Mouse (Mus musculus) heart, embryonic 11.5 days (tissue): ENCODE data around the gene Pdzd2. TPM values are rescaled to one million over a fixed set of nuclear protein-coding genes. Genes with fewer than 3 reads are reported as not detected.

ENCODE experiments used
- ATAC-seq: fragments of 200-750 bp; cut with Nextera tagmentation; replicated peaks from 2 replicates; pipeline ENCODE4 v1.8.0; 2017; ENCODE audit warnings: moderate library complexity; ENCODE audit not compliant: insufficient number of reproducible peaks, low FRiP score, low TSS enrichment
- H3K27ac ChIP-seq: fragments of 300-500 bp; sonication (generic); 2 replicates; pipeline ENCODE4 v1.5.1; 2014; ENCODE audit warnings: mild to moderate bottlenecking, low read depth, low read length
- H3K27me3 ChIP-seq: fragments of 300-500 bp; sonication (generic); 2 replicates; pipeline ENCODE4 v1.6.1; 2014; ENCODE audit warnings: mild to moderate bottlenecking, low read length, mixed read lengths; ENCODE audit not compliant: control insufficient read depth, insufficient read depth
- H3K36me3 ChIP-seq: fragments of 300-500 bp; sonication (generic); 2 replicates; pipeline ENCODE4 v1.6.1; 2014; ENCODE audit warnings: mild to moderate bottlenecking, low read length, moderate library complexity, mixed read lengths; ENCODE audit not compliant: control insufficient read depth, insufficient read depth
- H3K4me1 ChIP-seq: fragments of 300-500 bp; sonication (generic); 2 replicates; pipeline ENCODE4 v1.6.1; 2014; ENCODE audit warnings: low read length; ENCODE audit not compliant: control insufficient read depth, insufficient read depth
- H3K4me2 ChIP-seq: fragments of 300-500 bp; sonication (generic); 2 replicates; pipeline ENCODE4 v1.6.1; 2014; ENCODE audit warnings: mild to moderate bottlenecking, moderate library complexity
- H3K4me3 ChIP-seq: fragments of 300-500 bp; sonication (generic); 2 replicates; pipeline ENCODE4 v1.5.1; 2014; ENCODE audit warnings: low read depth, low read length
- H3K9ac ChIP-seq: fragments of 300-500 bp; sonication (generic); 2 replicates; pipeline ENCODE4 v1.6.1; 2014; ENCODE audit warnings: mild to moderate bottlenecking, low read depth, low read length, moderate library complexity
- H3K9me3 ChIP-seq: fragments of 300-500 bp; sonication (generic); replicated peaks from 2 replicates; pipeline ENCODE4 v1.6.1; 2016; ENCODE audit warnings: low read length; ENCODE audit not compliant: control insufficient read depth
- WGBS: fragments of 180-500 bp; shearing (Covaris S2); extraction: QIAGEN DNeasy Blood & Tissue Kit; methylation state at CpG from one replicate; pipeline ENCODE4 v1.1.7; 2014; ENCODE audit not compliant: insufficient replicate concordance; 5-methylcytosine and 5-hydroxymethylcytosine counted together
- polyA plus RNA-seq: library from polyadenylated mRNA; unstranded; fragments of >200 nt; fragmentation: Nextera tagmentation; extraction: Ambion mirVana; gene quantifications from 2 replicates; pipeline ENCODE4 v1.2.1, GENCODE M21; 2014

Pdzd2 gene
- polyA plus RNA-seq, 1 experiment from 2014 or later, result 12.5 TPM

GRCm38 (mm10) chr15:12634921-12635320, 104.8 kb downstream of the Pdzd2 start:
- 91% methylated on average over 8 of the region's 8 CpGs for WGBS

GRCm38 (mm10) chr15:12629164-12629563, 110.6 kb downstream of the Pdzd2 start:
- ATAC-seq, result no peak
- H3K27me3 ChIP-seq, result no peaks in the 10 kb centered on the region
- no peak overlapping the region for H3K4me3 ChIP-seq
- peaks cover 15% of the 10 kb centered on the region; the same call in 1 of the 2 replicates for H3K4me1 ChIP-seq
- 80% methylated on average over 7 of the region's 7 CpGs for WGBS
- H3K36me3 ChIP-seq, result no peaks in the 10 kb centered on the region
- H3K9ac ChIP-seq, result no peak overlapping the region
- no peak overlapping the region for H3K27ac ChIP-seq
- no peaks in the 10 kb centered on the region for H3K9me3 ChIP-seq
- no peak overlapping the region for H3K4me2 ChIP-seq

More at GRCm38 (mm10) chr15:12634921-12635320, 104.8 kb downstream of the Pdzd2 start:
- Histone ChIP-seq H3K36me3 (no peaks in the 10 kb centered on the region), H3K4me1 (peaks cover 23% of the 10 kb centered on the region), H3K27ac (no peak overlapping the region), H3K9ac (no peak overlapping the region), H3K4me3 (no peak overlapping the region), H3K9me3 (no peaks in the 10 kb centered on the region), H3K27me3 (no peaks in the 10 kb centered on the region), H3K4me2 (no peak overlapping the region)
- no peak for ATAC-seq

GRCm38 (mm10) chr15:12628451-12628850, 111.3 kb downstream of the Pdzd2 start:
- no peak overlapping the region for H3K4me2 ChIP-seq
- H3K36me3 ChIP-seq, result no peaks in the 10 kb centered on the region
- H3K4me3 ChIP-seq, result no peak overlapping the region
- H3K27ac ChIP-seq, result no peak overlapping the region
- 89% methylated on average over 7 of the region's 7 CpGs for WGBS
- H3K9me3 ChIP-seq, result no peaks in the 10 kb centered on the region; the same call in 1 of the 2 replicates
- no peak overlapping the region for H3K9ac ChIP-seq
- ATAC-seq, result no peak
- H3K27me3 ChIP-seq, result no peaks in the 10 kb centered on the region
- peaks cover 15% of the 10 kb centered on the region; the same call in 1 of the 2 replicates for H3K4me1 ChIP-seq

GRCm38 (mm10) chr15:12626930-12627329, 112.8 kb downstream of the Pdzd2 start:
- H3K4me1 ChIP-seq, result peaks cover 7% of the 10 kb centered on the region; the same call in 1 of the 2 replicates
- no peaks in the 10 kb centered on the region for H3K36me3 ChIP-seq
- no peaks in the 10 kb centered on the region for H3K27me3 ChIP-seq
- H3K27ac ChIP-seq, result no peak overlapping the region
- H3K4me2 ChIP-seq, result no peak overlapping the region
- H3K9ac ChIP-seq, result no peak overlapping the region
- H3K9me3 ChIP-seq, result no peaks in the 10 kb centered on the region; the same call in 1 of the 2 replicates
- 89% methylated on average over 9 of the region's 9 CpGs for WGBS
- H3K4me3 ChIP-seq, result no peak overlapping the region
- no peak for ATAC-seq

GRCm38 (mm10) chr15:12626166-12626565, 113.6 kb downstream of the Pdzd2 start:
- Histone ChIP-seq H3K27me3 (no peaks in the 10 kb centered on the region), H3K4me1 (peaks cover 5% of the 10 kb centered on the region; the same call in 1 of the 2 replicates), H3K27ac (no peak overlapping the region), H3K4me3 (no peak overlapping the region), H3K4me2 (no peak overlapping the region), H3K9me3 (no peaks in the 10 kb centered on the region; the same call in 1 of the 2 replicates), H3K36me3 (no peaks in the 10 kb centered on the region), H3K9ac (no peak overlapping the region)
- WGBS, result 68% methylated on average over 8 of the region's 8 CpGs
- no peak for ATAC-seq

GRCm38 (mm10) chr15:12625524-12625923, 114.2 kb downstream of the Pdzd2 start:
- no peak for ATAC-seq
- WGBS, result 62% methylated on average over 6 of the region's 6 CpGs
- H3K36me3 ChIP-seq, result no peaks in the 10 kb centered on the region

GRCm38 (mm10) chr15:12623521-12623920, 116.2 kb downstream of the Pdzd2 start:
- no peak for ATAC-seq

More at GRCm38 (mm10) chr15:12625524-12625923, 114.2 kb downstream of the Pdzd2 start:
- Histone ChIP-seq H3K27me3 (no peaks in the 10 kb centered on the region), H3K9me3 (no peaks in the 10 kb centered on the region; the same call in 1 of the 2 replicates), H3K4me3 (no peak overlapping the region), H3K4me1 (0 out of 2 replicates have a peak, but pooled peaks cover 2% of the 10 kb centered on the region), H3K4me2 (no peak overlapping the region), H3K27ac (no peak overlapping the region), H3K9ac (no peak overlapping the region)

GRCm38 (mm10) chr15:12622701-12623100, 117.0 kb downstream of the Pdzd2 start:
- H3K4me1 ChIP-seq, result no peaks in the 10 kb centered on the region
- H3K4me2 ChIP-seq, result no peak overlapping the region
- H3K4me3 ChIP-seq, result no peak overlapping the region
- no peaks in the 10 kb centered on the region for H3K36me3 ChIP-seq
- no peak overlapping the region for H3K9ac ChIP-seq
- H3K27me3 ChIP-seq, result no peaks in the 10 kb centered on the region
- H3K9me3 ChIP-seq, result no peaks in the 10 kb centered on the region; the same call in 1 of the 2 replicates
- no peak overlapping the region for H3K27ac ChIP-seq
- 86% methylated on average over 5 of the region's 5 CpGs for WGBS
- ATAC-seq, result no peak

More at GRCm38 (mm10) chr15:12623521-12623920, 116.2 kb downstream of the Pdzd2 start:
- no peaks in the 10 kb centered on the region for H3K36me3 ChIP-seq
- WGBS, result 90% methylated on average over 4 of the region's 4 CpGs
- no peaks in the 10 kb centered on the region for H3K27me3 ChIP-seq
- no peak overlapping the region for H3K4me2 ChIP-seq
- no peak overlapping the region for H3K27ac ChIP-seq
- H3K9me3 ChIP-seq, result no peaks in the 10 kb centered on the region; the same call in 1 of the 2 replicates
- H3K9ac ChIP-seq, result no peak overlapping the region
- H3K4me1 ChIP-seq, result no peaks in the 10 kb centered on the region
- H3K4me3 ChIP-seq, result no peak overlapping the region

GRCm38 (mm10) chr15:12622093-12622643, 117.6 kb downstream of the Pdzd2 start:
- 71% methylated on average over 7 of the region's 7 CpGs for WGBS
- H3K27ac ChIP-seq, result no peak overlapping the region
- H3K36me3 ChIP-seq, result no peaks in the 10 kb centered on the region
- peaks cover 4% of the 10 kb centered on the region; the same call in 1 of the 2 replicates for H3K4me1 ChIP-seq
- H3K9me3 ChIP-seq, result no peaks in the 10 kb centered on the region; the same call in 1 of the 2 replicates
- no peak overlapping the region for H3K4me2 ChIP-seq
- no peak overlapping the region for H3K9ac ChIP-seq
- H3K27me3 ChIP-seq, result no peaks in the 10 kb centered on the region
- no peak overlapping the region for H3K4me3 ChIP-seq
- no peak for ATAC-seq
